Mouse (Mus musculus): Measurements from ENCODE around the gene Stk11.

- TF ChIP-seq CTCF (conservative IDR thresholded peaks at IDR 0.05; ENCODE audit: low read length) (peak; percentile 93), POU5F1 (IDR thresholded peaks at IDR 0.05; ENCODE audit: borderline replicate concordance, low read length) (no peak)
Measured at GRCm38 (mm10) chr10:80114341-80115284, 990 bp upstream of the Stk11 start.

Measured in E14TG2a.4 (cell line).